Mouse (Mus musculus) left cerebral cortex, adult 18-20 months (tissue): ENCODE measurements around the gene Ppp2r1b. TPM values are rescaled to one million over a fixed set of nuclear protein-coding genes. Genes with fewer than 3 reads are reported as not detected.
"Not testable (repeated sequence)": the region's sequence is repeated elsewhere in the genome, so short reads cannot be mapped to it uniquely, and the experiment has no call there.

ENCODE experiments used
- DNase-seq, 2 experiments: peaks; one replicate each; pipeline ENCODE4 v3.0.0; 2021 to 2022; ENCODE audit warnings: low spot score in 2 of 2, mixed read lengths in 1 of 2
- long read RNA-seq, 2 experiments: library from polyadenylated mRNA; stranded (forward); transcript quantifications; one replicate each; pipeline ENCODE4 v2.0.0; 2021
- total RNA-seq, 2 experiments: library from RNA; stranded (reverse); gene quantifications; 2 replicates each; pipeline ENCODE4 v1.2.3; 2021

The Ppp2r1b gene
- 10 to 100 TPM; 19.8 to 27.7 TPM for total RNA-seq
- long read RNA-seq, experiment 1, transcript Ppp2r1b-202 (15 exons, 3,430 nt): major isoform, 39 of 49 reads
- long read RNA-seq, experiment 1, partial matches to known transcripts: 3 of 49 reads
- long read RNA-seq, experiment 1, other reads (novel, unspliced or antisense): 7 of 49 reads
- long read RNA-seq, experiment 2, transcript Ppp2r1b-202 (15 exons, 3,430 nt): major isoform, 19 of 30 reads
- long read RNA-seq, experiment 2, partial matches to known transcripts: 2 of 30 reads
- long read RNA-seq, experiment 2, other reads (novel, unspliced or antisense): 9 of 30 reads

GRCm38 (mm10) chr9:50845081-50845480 lies at the start of gene Ppp2r1b:
TSS of gene Ppp2r1b (plus strand) at chr9:50845301.
- DNase-seq: no peak

- DNase-seq: no peak
Measured at GRCm38 (mm10) chr9:50796776-50797175, 48.3 kb upstream of the Ppp2r1b start.

GRCm38 (mm10) chr9:50797641-50798040 lies 47.5 kb upstream of the Ppp2r1b start:
- DNase-seq: no peak

DNA sequence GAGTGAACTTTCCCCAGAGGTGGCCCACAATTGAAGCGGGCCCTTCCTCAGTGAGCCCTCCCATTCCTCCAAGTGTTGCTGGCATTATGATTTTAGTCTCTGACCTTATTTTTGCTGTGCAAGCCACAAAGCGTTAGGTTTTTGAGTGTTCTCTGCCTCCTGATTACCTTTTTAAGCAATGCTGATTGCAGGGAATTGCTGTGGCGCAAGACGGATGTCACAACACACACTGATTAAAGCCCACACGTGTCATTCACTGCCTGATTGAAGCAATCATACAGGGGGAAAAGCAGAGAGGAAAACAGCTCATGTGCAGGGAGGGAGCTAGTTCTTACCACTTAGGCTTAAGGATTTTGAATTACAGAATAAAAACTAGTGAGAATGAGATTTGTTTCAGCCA lies 46.7 kb upstream of the Ppp2r1b start:
- DNase-seq: no peak

- DNase-seq: peak in 1 of 2 experiments; percentile 53
Measured at GRCm38 (mm10) chr9:50800985-50801384, 44.1 kb upstream of the Ppp2r1b start.

DNA sequence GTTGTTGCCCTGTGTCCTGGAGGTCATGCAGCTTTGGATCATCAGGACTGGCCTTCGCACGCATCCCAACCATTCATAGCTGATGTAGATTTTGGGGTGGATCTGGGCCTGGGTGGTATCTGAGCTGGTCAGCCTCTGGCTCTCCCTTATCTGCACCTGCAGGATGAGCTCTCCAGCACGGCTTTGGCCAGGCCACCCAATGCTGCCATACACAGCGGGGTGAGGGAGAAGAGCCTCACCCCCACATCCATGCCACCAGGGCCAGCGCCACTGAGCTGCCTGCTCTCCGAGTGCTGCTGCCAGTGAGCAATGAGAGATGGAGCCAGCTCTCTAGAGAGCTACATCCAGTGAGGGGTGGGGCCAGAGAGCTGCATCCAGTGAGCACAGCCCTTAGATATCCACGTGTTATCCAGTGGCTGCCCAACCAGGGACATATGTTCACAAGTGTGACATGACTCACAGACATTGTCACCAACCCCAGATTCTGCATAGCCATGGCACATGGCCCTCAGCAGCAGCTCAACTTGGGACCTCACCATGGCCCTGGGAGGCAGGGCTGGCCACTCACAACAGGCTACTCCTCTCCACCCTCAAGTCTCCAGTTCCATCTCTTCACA lies 41.9 kb upstream of the Ppp2r1b start:
- no peak for DNase-seq

DNA sequence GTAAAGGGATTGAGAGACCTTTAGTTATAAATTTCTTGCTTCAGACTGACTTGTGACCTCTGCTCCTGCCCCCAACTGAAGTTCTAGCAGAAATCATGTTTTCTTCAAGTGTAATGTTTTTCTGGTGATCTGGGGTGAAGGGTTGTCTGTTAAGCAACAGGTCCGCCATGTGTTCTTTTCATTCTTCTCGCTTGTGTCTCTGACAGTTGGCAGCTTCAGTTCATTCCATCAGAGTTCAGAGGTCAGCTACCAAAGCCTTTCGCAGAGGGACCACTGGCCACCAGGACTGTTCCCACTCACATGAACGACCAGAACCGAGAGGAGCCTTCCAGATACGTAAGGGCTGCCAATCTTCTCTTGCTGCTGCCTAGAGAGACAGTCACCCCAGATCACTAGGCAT lies 36.6 kb upstream of the Ppp2r1b start:
- no peak for DNase-seq

DNA sequence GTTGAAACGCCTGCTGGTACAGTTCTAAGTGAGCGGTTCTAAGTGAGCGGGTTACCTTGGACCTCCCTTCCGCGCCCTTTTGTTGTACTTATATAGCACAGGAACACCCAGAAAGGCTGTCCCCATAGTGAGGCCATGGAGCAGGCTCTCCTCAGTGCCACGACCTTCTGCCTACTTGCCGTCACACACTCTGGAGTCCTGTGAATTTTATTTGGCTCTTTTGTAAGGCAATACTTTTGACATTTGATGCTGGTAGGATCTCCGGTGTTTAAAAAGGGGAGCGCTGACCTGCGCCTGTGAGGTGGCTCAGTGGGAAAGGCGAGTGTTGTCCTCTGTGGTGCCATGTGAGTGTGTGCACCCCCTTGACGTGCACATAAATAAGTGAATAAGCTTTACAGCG lies 36.0 kb upstream of the Ppp2r1b start:
- DNase-seq: no peak

DNA sequence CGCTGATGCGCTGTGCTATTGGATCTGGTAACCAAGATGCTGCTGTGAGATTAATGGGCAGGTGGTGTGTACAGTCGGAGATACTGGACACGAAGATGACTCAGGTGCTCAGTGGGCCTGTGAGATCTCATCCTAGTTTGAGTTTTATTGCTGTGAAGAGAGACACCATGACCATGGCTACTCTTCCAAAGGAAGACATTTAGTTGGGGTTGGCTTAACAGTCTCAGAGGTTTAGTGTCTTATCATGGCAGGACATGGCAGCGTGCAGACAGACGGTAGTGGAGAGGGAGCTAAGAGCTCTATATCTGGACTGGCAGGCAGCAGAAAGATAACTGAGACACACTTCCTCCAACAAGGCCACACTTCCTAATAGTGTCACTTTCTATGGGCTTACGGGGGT lies 33.9 kb upstream of the Ppp2r1b start:
- DNase-seq: no peak

- DNase-seq: no peak
Measured at GRCm38 (mm10) chr9:50811746-50812145, 33.4 kb upstream of the Ppp2r1b start.

GRCm38 (mm10) chr9:50813796-50814195 lies 31.3 kb upstream of the Ppp2r1b start:
- no peak for DNase-seq

DNA sequence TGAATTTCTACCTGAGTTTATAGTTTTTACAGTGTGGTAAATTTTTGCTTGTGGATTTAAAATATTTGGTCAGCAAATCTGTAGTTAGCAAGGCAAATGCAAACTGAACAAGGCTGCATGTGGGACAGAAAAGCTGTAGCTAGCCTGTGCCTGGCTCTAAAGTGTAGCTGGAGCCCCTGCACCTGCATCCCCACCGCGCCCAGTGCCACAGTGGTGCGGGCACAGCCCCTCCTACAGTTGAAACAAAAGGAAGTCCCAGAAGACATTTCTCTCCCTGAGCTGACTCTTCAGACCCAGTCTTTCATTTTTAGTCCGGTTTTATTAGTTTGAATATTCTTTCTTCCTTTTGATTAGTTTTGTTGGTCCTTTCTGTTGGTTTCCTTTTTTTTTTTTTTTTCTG lies 29.4 kb upstream of the Ppp2r1b start:
- DNase-seq: no peak

DNA sequence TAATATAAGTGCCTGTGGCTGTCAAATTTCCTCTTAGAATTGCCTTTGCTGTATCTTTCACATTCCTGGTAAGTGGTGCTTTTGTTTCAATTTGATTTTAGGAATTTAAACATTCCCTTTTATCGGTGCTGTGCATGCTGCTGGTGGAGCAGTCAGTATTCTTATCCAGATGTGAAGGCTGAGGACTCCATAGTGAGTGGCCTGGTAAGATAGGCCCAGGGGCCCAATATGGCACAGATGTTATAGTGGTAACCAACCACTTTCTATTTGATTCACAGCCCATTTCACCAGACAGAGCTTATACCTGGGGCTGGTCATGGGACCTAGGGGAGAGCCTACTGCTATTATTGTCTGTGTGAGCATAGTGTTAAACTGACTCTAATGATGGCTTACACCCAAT lies 28.6 kb upstream of the Ppp2r1b start:
- no peak for DNase-seq

DNA sequence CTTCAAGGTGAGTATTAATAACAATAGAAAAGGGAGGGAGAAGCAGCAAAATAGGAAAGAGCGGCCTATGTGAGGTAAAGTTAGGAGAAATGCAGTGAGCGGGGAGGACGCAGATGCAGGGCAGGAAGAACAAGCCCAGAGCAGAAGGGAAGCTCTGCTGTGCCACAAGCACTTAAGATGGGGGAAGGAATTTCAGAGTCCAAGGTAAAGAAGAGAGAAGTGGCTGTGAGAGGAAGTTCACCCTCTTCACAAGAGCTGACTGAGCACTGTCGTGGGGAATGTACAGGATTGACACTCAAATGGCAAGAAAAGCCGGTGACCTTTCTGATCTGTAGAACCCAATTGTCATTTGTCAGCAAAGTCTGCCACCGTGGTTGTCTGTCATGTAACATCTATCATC lies 27.1 kb upstream of the Ppp2r1b start:
- DNase-seq: no peak

DNA sequence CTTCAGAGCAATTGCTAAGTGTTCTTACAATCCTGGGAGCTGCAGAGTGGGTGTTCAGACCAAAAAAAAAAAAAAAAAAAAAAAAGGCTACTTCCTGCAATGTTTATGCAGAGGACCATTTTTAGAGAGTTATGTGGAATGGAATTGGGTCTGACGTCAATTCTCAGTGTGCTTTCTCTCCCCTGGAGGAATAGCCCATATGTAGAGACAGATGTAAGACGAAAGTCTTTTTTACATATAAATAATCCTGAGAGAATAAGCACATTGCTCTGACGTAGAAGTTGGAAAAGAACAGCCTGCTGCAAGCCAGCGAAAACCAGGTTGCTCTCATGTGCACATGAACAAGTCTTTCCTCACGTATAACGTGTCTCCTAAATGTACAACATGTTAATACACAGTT lies 25.4 kb upstream of the Ppp2r1b start:
- peak; percentile 30 to 34 for DNase-seq

- DNase-seq: no peak
Measured at GRCm38 (mm10) chr9:50821651-50822050, 23.4 kb upstream of the Ppp2r1b start.

- DNase-seq: no peak
Measured at GRCm38 (mm10) chr9:50822216-50822615, 22.9 kb upstream of the Ppp2r1b start.

GRCm38 (mm10) chr9:50823779-50824453 lies 21.2 kb upstream of the Ppp2r1b start:
- DNase-seq: no peak

GRCm38 (mm10) chr9:50831514-50831913 lies 13.6 kb upstream of the Ppp2r1b start:
- no peak for DNase-seq

GRCm38 (mm10) chr9:50832162-50832561 lies 12.9 kb upstream of the Ppp2r1b start:
- DNase-seq: no peak

DNA sequence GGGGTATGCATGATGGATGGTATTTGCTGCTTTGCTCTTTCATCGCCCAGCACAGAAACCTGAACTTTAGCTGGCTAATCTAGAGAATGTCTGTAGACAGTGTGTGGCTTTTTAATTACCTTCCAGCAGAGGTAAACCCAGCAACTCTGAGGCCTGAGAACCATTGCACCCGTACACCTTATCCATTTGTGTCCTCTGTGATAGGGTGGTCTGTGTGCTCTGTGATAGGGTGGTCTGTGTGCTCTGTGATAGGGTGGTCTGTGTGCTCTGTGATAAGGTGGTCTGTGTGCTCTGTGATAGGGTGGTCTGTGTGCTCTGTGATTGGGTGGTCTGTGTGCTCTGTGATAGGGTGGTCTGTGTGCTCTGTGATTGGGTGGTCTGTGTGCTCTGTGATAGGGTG lies 12.5 kb upstream of the Ppp2r1b start:
- DNase-seq: not testable (repeated sequence)

- no peak for DNase-seq
Measured at GRCm38 (mm10) chr9:50833786-50834185, 11.3 kb upstream of the Ppp2r1b start.
